Mouse (Mus musculus): ENCODE data around the gene Orm2. TPM values are rescaled to one million over a fixed set of nuclear protein-coding genes. Genes with fewer than 3 reads are reported as not detected.
"Not testable (repeated sequence)": the region's sequence is repeated elsewhere in the genome, so short reads cannot be mapped to it uniquely, and the experiment has no call there.

Orm2 gene
- total RNA-seq (2015; ENCODE audit: low replicate concordance) (not detected in 2 replicates), total RNA-seq (2017; ENCODE audit: low replicate concordance) (not detected in 2 replicates)

DNA sequence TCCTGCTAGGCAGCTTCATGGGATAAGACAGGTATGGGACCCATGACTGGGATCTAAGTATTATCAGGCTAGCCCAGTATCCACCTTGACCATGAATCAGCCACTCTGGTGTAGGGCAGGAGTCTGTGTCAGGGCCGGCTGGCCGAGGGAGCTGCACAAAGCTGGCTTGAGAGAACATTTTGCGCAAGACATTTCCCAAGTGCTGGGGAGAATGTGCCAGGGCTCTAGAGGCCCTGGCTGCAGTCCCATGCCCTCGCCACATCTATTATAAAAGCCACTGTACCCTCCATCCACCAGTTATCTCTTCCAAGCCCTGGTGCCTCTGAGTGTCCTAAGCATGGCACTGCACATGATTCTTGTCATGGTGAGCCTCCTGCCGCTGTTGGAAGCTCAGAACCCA is at the start of gene Orm2:
Gene Orm2 (plus strand): TSS at position 300 of the 400 bp plus-strand sequence.
- no peak for ATAC-seq (replicated peaks; ENCODE audit: low FRiP score, poor library complexity, severe bottlenecking)

GRCm38 (mm10) chr4:63314063-63314462 is 48.2 kb upstream of the Orm2 start:
- ATAC-seq (replicated peaks; ENCODE audit: low FRiP score, poor library complexity, severe bottlenecking), result no peak

GRCm38 (mm10) chr4:63316076-63316746 is 46.0 kb upstream of the Orm2 start:
- no peak for ATAC-seq (replicated peaks; ENCODE audit: low FRiP score, poor library complexity, severe bottlenecking)

DNA sequence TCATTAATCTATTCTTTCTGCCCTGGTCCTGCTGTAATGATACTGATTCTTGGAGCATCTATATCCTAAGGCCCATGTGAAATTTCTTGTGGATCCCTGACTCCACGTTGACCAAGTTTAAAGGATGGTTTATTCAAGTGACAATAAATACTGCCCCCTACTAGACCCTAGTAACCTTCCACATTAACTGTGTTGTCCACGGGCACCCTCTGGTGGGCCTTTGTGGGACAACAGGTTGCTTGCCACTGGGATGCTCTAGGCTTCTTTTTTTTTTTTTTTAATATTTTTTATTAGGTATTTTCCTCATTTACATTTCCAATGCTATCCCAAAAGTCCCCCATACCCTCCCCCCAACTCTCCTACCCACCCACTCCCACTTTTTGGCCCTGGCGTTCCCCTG is 42.7 kb upstream of the Orm2 start:
- not testable (repeated sequence) for ATAC-seq (replicated peaks; ENCODE audit: low FRiP score, poor library complexity, severe bottlenecking)

GRCm38 (mm10) chr4:63323275-63323815 is 38.9 kb upstream of the Orm2 start:
- ATAC-seq (replicated peaks; ENCODE audit: low FRiP score, poor library complexity, severe bottlenecking), result no peak

- no peak for ATAC-seq (replicated peaks; ENCODE audit: low FRiP score, poor library complexity, severe bottlenecking)
Measured at GRCm38 (mm10) chr4:63333403-63333802, 28.8 kb upstream of the Orm2 start.

- no peak for ATAC-seq (replicated peaks; ENCODE audit: low FRiP score, poor library complexity, severe bottlenecking)
Measured at GRCm38 (mm10) chr4:63338414-63339076, 23.7 kb upstream of the Orm2 start.

DNA sequence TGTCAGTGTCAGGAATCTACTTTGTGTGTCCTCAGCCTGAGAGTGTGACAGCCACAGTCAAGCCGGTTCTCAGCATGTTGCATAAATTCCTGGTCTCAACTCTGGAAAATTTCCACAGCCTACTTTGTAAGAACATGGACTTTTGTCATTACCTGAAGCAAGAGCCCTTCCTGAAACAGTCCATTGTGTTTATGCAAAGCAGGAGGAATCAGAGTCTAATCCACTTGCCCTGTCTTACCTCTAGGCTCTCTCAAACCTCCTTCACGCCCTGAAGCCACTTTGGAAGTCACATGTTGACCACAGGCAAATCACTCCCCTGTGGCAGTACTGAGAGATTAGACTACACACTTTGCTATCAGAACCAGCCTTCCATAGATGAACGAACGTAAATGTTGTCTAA is 19.8 kb upstream of the Orm2 start:
- no peak for ATAC-seq (replicated peaks; ENCODE audit: low FRiP score, poor library complexity, severe bottlenecking)

GRCm38 (mm10) chr4:63343608-63344007 is 18.6 kb upstream of the Orm2 start:
- no peak for ATAC-seq (replicated peaks; ENCODE audit: low FRiP score, poor library complexity, severe bottlenecking)

- ATAC-seq (replicated peaks; ENCODE audit: low FRiP score, poor library complexity, severe bottlenecking), result no peak
Measured at GRCm38 (mm10) chr4:63344295-63344694, 18.0 kb upstream of the Orm2 start, which contains the start of gene Orm1. Gene Orm1 (plus strand): TSS chr4:63344560.

- no peak for ATAC-seq (replicated peaks; ENCODE audit: low FRiP score, poor library complexity, severe bottlenecking)
Measured at GRCm38 (mm10) chr4:63345261-63345660, 17.0 kb upstream of the Orm2 start.

DNA sequence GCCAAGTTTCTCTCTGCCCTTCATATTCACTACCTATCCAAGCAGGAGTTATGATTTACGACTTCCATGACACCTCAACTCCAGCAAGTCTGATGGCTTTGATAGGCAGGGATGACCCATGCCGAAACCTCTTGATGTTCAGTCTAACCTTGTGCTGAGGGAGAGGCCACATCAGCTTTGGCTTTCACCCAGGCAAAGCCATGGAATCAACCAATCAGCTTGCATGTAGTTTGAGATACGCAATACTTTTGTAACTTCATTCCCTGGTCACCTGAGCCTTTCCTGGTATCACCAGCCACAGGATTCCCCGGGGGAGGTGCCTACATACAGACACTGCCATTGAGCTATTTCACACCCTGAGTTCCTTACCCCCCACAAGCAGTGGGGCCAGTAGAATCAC is 15.6 kb upstream of the Orm2 start:
- no peak for ATAC-seq (replicated peaks; ENCODE audit: low FRiP score, poor library complexity, severe bottlenecking)

- ATAC-seq (replicated peaks; ENCODE audit: low FRiP score, poor library complexity, severe bottlenecking), result no peak
Measured at GRCm38 (mm10) chr4:63348524-63348923, 13.7 kb upstream of the Orm2 start.

DNA sequence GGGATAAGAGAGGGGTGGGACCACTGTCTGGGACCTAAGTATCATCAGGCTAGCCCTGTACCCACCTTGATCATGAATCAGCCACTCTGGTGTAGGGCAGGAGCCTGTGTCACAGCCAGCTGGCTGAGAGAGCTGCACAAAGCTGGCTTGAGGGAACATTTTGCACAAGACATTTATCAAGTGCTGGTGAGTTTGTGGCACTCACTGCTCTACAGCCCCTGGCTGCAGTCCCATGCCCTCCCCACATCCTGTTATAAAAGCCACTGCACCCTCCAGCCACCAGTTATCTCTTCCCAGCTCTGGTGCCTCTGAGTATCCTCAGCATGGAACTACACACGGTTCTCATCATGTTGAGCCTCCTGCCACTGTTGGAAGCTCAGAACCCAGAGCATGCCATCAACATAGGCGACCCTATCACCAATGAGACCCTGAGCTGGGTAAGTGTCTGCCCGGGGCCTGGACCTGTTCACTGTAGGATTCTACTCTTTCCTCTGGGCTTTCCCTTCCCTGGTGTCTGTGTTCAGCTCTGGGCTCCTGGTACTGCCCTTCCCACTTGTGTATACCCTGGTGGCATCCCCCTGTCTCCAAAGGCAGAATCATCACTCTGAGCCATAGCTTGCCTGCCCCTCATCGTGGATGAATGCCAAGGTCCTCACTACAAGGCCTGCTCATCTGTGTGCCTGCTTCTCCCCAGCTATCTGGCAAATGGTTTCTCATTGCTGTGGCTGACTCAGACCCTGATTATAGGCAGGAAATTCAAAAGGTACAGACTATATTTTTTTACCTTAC is 6.2 kb upstream of the Orm2 start, which contains the start of gene Orm3:
Gene Orm3 (plus strand): TSS at position 286 of the 789 bp plus-strand sequence.
- no peak for ATAC-seq (replicated peaks; ENCODE audit: low FRiP score, poor library complexity, severe bottlenecking)

GRCm38 (mm10) chr4:63356981-63357570 is 5.2 kb upstream of the Orm2 start:
- no peak for ATAC-seq (replicated peaks; ENCODE audit: low FRiP score, poor library complexity, severe bottlenecking)

DNA sequence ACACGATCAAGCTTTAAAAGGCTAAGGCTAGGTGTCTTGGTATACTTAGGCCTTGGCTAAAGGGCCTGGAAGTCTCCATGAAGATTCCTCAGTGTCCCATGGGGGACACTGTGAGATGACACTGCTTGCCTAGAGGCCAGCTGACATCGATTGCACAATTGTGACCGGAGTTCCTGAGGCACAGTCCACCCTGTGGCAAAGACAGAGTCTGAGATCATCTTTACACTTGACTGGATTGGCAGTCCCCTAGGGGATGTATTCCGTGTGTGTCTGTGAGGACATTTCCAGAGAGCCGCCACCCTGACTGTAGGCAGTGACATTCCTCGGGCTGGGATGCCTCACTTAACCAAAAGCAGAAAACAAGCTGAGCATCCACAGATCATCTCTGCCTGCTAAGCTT is 2.4 kb upstream of the Orm2 start:
- ATAC-seq (replicated peaks; ENCODE audit: low FRiP score, poor library complexity, severe bottlenecking), result no peak

DNA sequence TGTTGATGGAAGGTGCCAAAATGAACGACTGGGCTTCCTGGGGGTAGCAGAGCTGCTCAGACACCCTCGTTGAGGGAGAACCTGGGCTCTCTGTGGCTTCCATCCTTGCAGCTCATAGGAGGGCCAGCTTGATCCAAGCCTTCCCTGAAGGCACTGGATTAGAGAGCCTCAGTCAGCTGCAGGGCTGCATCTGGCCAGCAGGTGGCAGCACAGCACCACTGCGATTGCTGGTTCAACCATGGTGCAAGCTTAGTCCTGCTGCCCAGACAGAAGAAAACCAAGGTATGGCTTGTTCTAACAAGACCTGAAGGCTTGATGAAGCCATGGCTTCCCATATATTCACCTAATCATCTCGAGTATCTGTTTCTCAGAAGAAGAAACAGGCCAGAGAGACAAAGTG is 6.3 kb downstream of the Orm2 start:
- ATAC-seq (replicated peaks; ENCODE audit: low FRiP score, poor library complexity, severe bottlenecking), result peak; percentile 56

DNA sequence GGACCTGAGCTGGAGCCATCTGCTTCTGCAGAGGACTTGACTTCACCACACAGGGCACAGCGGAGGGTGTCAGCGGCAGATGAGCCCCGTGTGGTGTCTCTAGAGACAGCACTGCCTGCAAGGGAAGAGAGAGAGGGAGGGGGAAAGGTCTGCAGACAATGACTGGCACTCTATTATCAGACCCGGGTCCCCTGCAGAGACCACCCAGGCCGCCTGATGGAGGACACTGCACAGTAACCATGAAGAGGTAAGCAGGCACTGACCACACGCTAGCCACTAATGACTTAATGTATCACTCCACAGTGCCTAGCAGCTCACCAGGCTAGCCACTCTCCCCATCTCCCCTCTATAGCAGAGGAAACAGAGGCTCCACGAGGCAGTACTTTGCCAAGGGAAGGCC is 8.6 kb downstream of the Orm2 start:
- no peak for ATAC-seq (replicated peaks; ENCODE audit: low FRiP score, poor library complexity, severe bottlenecking)

GRCm38 (mm10) chr4:63371890-63372289 is 9.6 kb downstream of the Orm2 start:
- ATAC-seq (replicated peaks; ENCODE audit: low FRiP score, poor library complexity, severe bottlenecking), result peak; percentile 36

- peak; percentile 63 for ATAC-seq (replicated peaks; ENCODE audit: low FRiP score, poor library complexity, severe bottlenecking)
Measured at GRCm38 (mm10) chr4:63373404-63373803, 11.2 kb downstream of the Orm2 start.
